Mouse (Mus musculus) erythroblast, embryonic 14.5 days (primary cell): ENCODE measurements around the gene Smagp.

ENCODE experiments used
- GATA1 ChIP-seq: IDR thresholded peaks from 2 replicates; pipeline ENCODE4 v1.6.1; 2012; ENCODE audit warnings: low read length, inconsistent platforms, mixed read lengths
- TAL1 ChIP-seq: IDR thresholded peaks from 3 replicates; pipeline ENCODE4 v1.6.1; 2012; ENCODE audit warnings: low read length, inconsistent platforms, mixed read lengths

- TF ChIP-seq TAL1 (no peak), GATA1 (no peak)
Observed at GRCm38 (mm10) chr15:100598287-100598882, 38.4 kb downstream of the Smagp start.
